Mouse (Mus musculus) liver, adult 2 months (tissue): Measurements from ENCODE around the gene Fam57b.

ENCODE experiments used
- CTCF ChIP-seq: fragments of 200-500 bp; IDR thresholded peaks from 2 replicates; pipeline ENCODE4 v1.5.1; 2011; ENCODE audit warnings: low read depth, low read length, control low read depth
- POLR2A ChIP-seq: fragments of 200-500 bp; IDR thresholded peaks from 2 replicates; pipeline ENCODE4 v1.6.1; 2011; ENCODE audit warnings: low read length, control low read depth; ENCODE audit not compliant: insufficient read depth; ENCODE audit errors: extremely low read depth

- TF ChIP-seq CTCF: no peak
- no peak for TF ChIP-seq POLR2A
These were observed 13.0 kb upstream of the Fam57b start for GRCm38 (mm10) chr7:126784469-126784868.
